Mouse (Mus musculus): ENCODE measurements around the gene Polr2l. TPM values are rescaled to one million over a fixed set of nuclear protein-coding genes. Genes with fewer than 3 reads are reported as not detected.

Gene Polr2l
- polyA plus RNA-seq, 1 experiment = 28.8 TPM

- Histone ChIP-seq H3K4me1 (ENCODE audit: control insufficient read depth, insufficient read depth, insufficient read length, low read length) (peaks cover 19% of the 10 kb centered on the region), H3K4me3 (ENCODE audit: insufficient read depth, low read depth, low read length) (no peak overlapping the region), H3K27ac (replicated peaks; ENCODE audit: low read depth, low read length) (no peak overlapping the region)
These were observed 36.5 kb downstream of the Polr2l start for GRCm38 (mm10) chr7:141438201-141438968.

- Histone ChIP-seq H3K27ac (replicated peaks; ENCODE audit: low read depth, low read length) (peak within 1 kb of the TSS; percentile 82), H3K4me1 (ENCODE audit: control insufficient read depth, insufficient read depth, insufficient read length, low read length) (peaks cover 16% of the 10 kb centered on the region), H3K4me3 (ENCODE audit: insufficient read depth, low read depth, low read length) (peak within 1 kb of the TSS; percentile 97)
These were observed 37.5 kb downstream of the Polr2l start, which contains the start of gene Slc25a22 for GRCm38 (mm10) chr7:141437178-141438120. TSS of gene Slc25a22 (minus strand) at chr7:141437892.

GRCm38 (mm10) chr7:141436523-141436892 lies 38.4 kb downstream of the Polr2l start:
- Histone ChIP-seq H3K27ac (replicated peaks; ENCODE audit: low read depth, low read length) (no peak overlapping the region), H3K4me1 (ENCODE audit: control insufficient read depth, insufficient read depth, insufficient read length, low read length) (peaks cover 16% of the 10 kb centered on the region), H3K4me3 (ENCODE audit: insufficient read depth, low read depth, low read length) (peak overlapping the region; percentile 97)

- H3K27ac ChIP-seq (replicated peaks; ENCODE audit: low read depth, low read length) = peak overlapping the region; percentile 36
These were observed 38.9 kb downstream of the Polr2l start for GRCm38 (mm10) chr7:141435856-141436522.

GRCm38 (mm10) chr7:141435129-141435855 lies 39.6 kb downstream of the Polr2l start:
- H3K4me1 ChIP-seq (ENCODE audit: control insufficient read depth, insufficient read depth, insufficient read length, low read length) = peaks cover 16% of the 10 kb centered on the region
- peak overlapping the region; percentile 69 for H3K4me3 ChIP-seq (ENCODE audit: insufficient read depth, low read depth, low read length)
- H3K27ac ChIP-seq (replicated peaks; ENCODE audit: low read depth, low read length) = peak overlapping the region; percentile 53

More at GRCm38 (mm10) chr7:141435856-141436522, 38.9 kb downstream of the Polr2l start:
- Histone ChIP-seq H3K4me3 (ENCODE audit: insufficient read depth, low read depth, low read length) (peak overlapping the region; percentile 51), H3K4me1 (ENCODE audit: control insufficient read depth, insufficient read depth, insufficient read length, low read length) (peaks cover 16% of the 10 kb centered on the region)

- peak overlapping the region; percentile 53 for H3K27ac ChIP-seq (replicated peaks; ENCODE audit: low read depth, low read length)
- peaks cover 17% of the 10 kb centered on the region for H3K4me1 ChIP-seq (ENCODE audit: control insufficient read depth, insufficient read depth, insufficient read length, low read length)
- peak overlapping the region; percentile 69 for H3K4me3 ChIP-seq (ENCODE audit: insufficient read depth, low read depth, low read length)
These were observed 40.5 kb downstream of the Polr2l start for GRCm38 (mm10) chr7:141434464-141434863.

GRCm38 (mm10) chr7:141433517-141434400 lies 41.2 kb downstream of the Polr2l start:
- peak overlapping the region; percentile 69 for H3K4me3 ChIP-seq (ENCODE audit: insufficient read depth, low read depth, low read length)
- H3K27ac ChIP-seq (replicated peaks; ENCODE audit: low read depth, low read length) = peak overlapping the region; percentile 40
- peaks cover 24% of the 10 kb centered on the region for H3K4me1 ChIP-seq (ENCODE audit: control insufficient read depth, insufficient read depth, insufficient read length, low read length)

- Histone ChIP-seq H3K4me1 (ENCODE audit: control insufficient read depth, insufficient read depth, insufficient read length, low read length) (peaks cover 24% of the 10 kb centered on the region), H3K27ac (replicated peaks; ENCODE audit: low read depth, low read length) (peak overlapping the region; percentile 93), H3K4me3 (ENCODE audit: insufficient read depth, low read depth, low read length) (peak overlapping the region; percentile 37)
These were observed 42.0 kb downstream of the Polr2l start for GRCm38 (mm10) chr7:141432741-141433516.

- Histone ChIP-seq H3K4me1 (ENCODE audit: control insufficient read depth, insufficient read depth, insufficient read length, low read length) (peaks cover 24% of the 10 kb centered on the region), H3K27ac (replicated peaks; ENCODE audit: low read depth, low read length) (peak overlapping the region; percentile 93), H3K4me3 (ENCODE audit: insufficient read depth, low read depth, low read length) (peak overlapping the region; percentile 37; the same call in 1 of the 2 replicates)
These were observed 42.7 kb downstream of the Polr2l start for GRCm38 (mm10) chr7:141432186-141432611.

- Histone ChIP-seq H3K27ac (replicated peaks; ENCODE audit: low read depth, low read length) (peak overlapping the region; percentile 93; the same call in 1 of the 2 replicates), H3K4me3 (ENCODE audit: insufficient read depth, low read depth, low read length) (no peak overlapping the region), H3K4me1 (ENCODE audit: control insufficient read depth, insufficient read depth, insufficient read length, low read length) (peaks cover 22% of the 10 kb centered on the region)
These were observed 43.3 kb downstream of the Polr2l start for GRCm38 (mm10) chr7:141431434-141432185.

- no peak overlapping the region for H3K4me3 ChIP-seq (ENCODE audit: insufficient read depth, low read depth, low read length)
- H3K4me1 ChIP-seq (ENCODE audit: control insufficient read depth, insufficient read depth, insufficient read length, low read length) = peaks cover 15% of the 10 kb centered on the region
- no peak overlapping the region for H3K27ac ChIP-seq (replicated peaks; ENCODE audit: low read depth, low read length)
These were observed 44.2 kb downstream of the Polr2l start for GRCm38 (mm10) chr7:141430585-141431240.

Data from brown adipose tissue, adult 24 weeks (tissue).